Mouse (Mus musculus) E14TG2a.4 (cell line): ENCODE results near the gene Exoc4.

Experiments
- CTCF ChIP-seq: conservative IDR thresholded peaks from 2 replicates; pipeline ENCODE4 v1.5.1; 2014; ENCODE audit warnings: low read length
- POU5F1 ChIP-seq: IDR thresholded peaks from 2 replicates; pipeline ENCODE4 v1.6.1; 2014; ENCODE audit warnings: low read length, borderline replicate concordance

- TF ChIP-seq POU5F1: no peak
- no peak for TF ChIP-seq CTCF
Observed at GRCm38 (mm10) chr6:33399491-33399890, 150.6 kb downstream of the Exoc4 start.
